Mouse (Mus musculus): ENCODE results near the gene Ndufaf4. TPM values are rescaled to one million over a fixed set of nuclear protein-coding genes. Genes with fewer than 3 reads are reported as not detected.

Gene Ndufaf4
- polyA plus RNA-seq (2015; fragmentation: Illumina TruSeq; extraction: RNeasy Lipid Tissue Mini Kit (QIAGEN cat#74804); ENCODE audit: insufficient read depth, low replicate concordance), result 36.7 TPM

GRCm38 (mm10) chr4:24897851-24898515 lies at the start of gene Ndufaf4:
Gene Ndufaf4, plus strand, starts transcription at chr4:24898083.

GRCm38 (mm10) chr4:24850401-24851325 lies 47.2 kb upstream of the Ndufaf4 start, which contains the start of gene Klhl32:
Gene Klhl32, minus strand, starts transcription at chr4:24851124.

Other genes starting within 250 kb of the Ndufaf4 start
- gene Klhl32, start 47.0 kb upstream of the Ndufaf4 start, polyA plus RNA-seq (2015; fragmentation: Illumina TruSeq; extraction: RNeasy Lipid Tissue Mini Kit (QIAGEN cat#74804); ENCODE audit: insufficient read depth, low replicate concordance), result 0.11 TPM
- 0.52 TPM for gene Gpr63, start 68.3 kb downstream of the Ndufaf4 start, polyA plus RNA-seq (2015; fragmentation: Illumina TruSeq; extraction: RNeasy Lipid Tissue Mini Kit (QIAGEN cat#74804); ENCODE audit: insufficient read depth, low replicate concordance)